15 mouse cellular contexts compared by ENCODE assay signal in genomic region chr6:97275760-97276159, GRCm38 (mm10). TPM values are rescaled to one million over a fixed set of nuclear protein-coding genes. Genes with fewer than 3 reads are reported as not detected.
DNase-seq lines count a peak whose midpoint lies in the region; ATAC-seq lines count a peak whose summit lies in the region.
"Had no signal": no experiment of that assay in that cellular context is flagged by ENCODE, and none has a peak within 500 bp of the region (broad histone marks: within the 10 kb centered on the region; RNA-seq: fewer than 3 reads in every experiment).

No protein-coding gene starts in this region.

- WGBS in embryonic facial prominence, embryonic 14.5 days, result 51% methylated on average over 4 of the region's 4 CpGs
- 61% methylated on average over 4 of the region's 4 CpGs for WGBS in embryonic facial prominence, embryonic 10.5 days
- WGBS in hindbrain, embryonic 13.5 days, result 55% methylated on average over 4 of the region's 4 CpGs
- WGBS in hindbrain, embryonic 14.5 days, result 62% methylated on average over 4 of the region's 4 CpGs
- WGBS in limb, embryonic 12.5 days, result 41% methylated on average over 4 of the region's 4 CpGs
- 41% methylated on average over 4 of the region's 4 CpGs for WGBS in kidney, embryonic 16.5 days

- no peak for DNase-seq in embryonic facial prominence, embryonic 14.5 days (ENCODE audit: low spot score)
- DNase-seq in embryonic facial prominence, embryonic 10.5 days (ENCODE audit: low spot score), result no peak
- no peak for DNase-seq in hindbrain, embryonic 14.5 days (ENCODE audit: low spot score)
- peak; percentile 20 for DNase-seq in CD4-positive helper T cell, adult 2 months (ENCODE audit: low read depth, low spot score)
- DNase-seq in testis, postnatal 14 days (ENCODE audit: low spot score), result no peak
- DNase-seq: cerebellum, postnatal 25 days; gastrocnemius, postnatal 36 days; kidney, adult 18-20 months; layer of hippocampus, postnatal 36 days; lung, postnatal 4 days had no signal

- no peak for ATAC-seq in embryonic facial prominence, embryonic 14.5 days (ENCODE audit: low read depth)
- no peak for ATAC-seq in hindbrain, embryonic 13.5 days (ENCODE audit: low FRiP score)
- ATAC-seq in hindbrain, embryonic 14.5 days (ENCODE audit: low FRiP score), result no peak
- no peak for ATAC-seq in limb, embryonic 12.5 days (ENCODE audit: insufficient number of reproducible peaks, insufficient read depth, low FRiP score, low TSS enrichment, low read depth)
- no peak for ATAC-seq in kidney, embryonic 16.5 days (ENCODE audit: low FRiP score, low TSS enrichment)

- no peak overlapping the region for H3K4me3 ChIP-seq in embryonic facial prominence, embryonic 14.5 days (ENCODE audit: low read depth, low read length)
- H3K4me3 ChIP-seq in embryonic facial prominence, embryonic 10.5 days, result no peak overlapping the region
- no peak overlapping the region for H3K4me3 ChIP-seq in hindbrain, embryonic 13.5 days
- H3K4me3 ChIP-seq in hindbrain, embryonic 14.5 days (replicated peaks; ENCODE audit: low read length), result no peak overlapping the region
- no peak overlapping the region for H3K4me3 ChIP-seq in limb, embryonic 12.5 days (replicated peaks)
- no peak overlapping the region for H3K4me3 ChIP-seq in kidney, embryonic 16.5 days (ENCODE audit: low read length)

- H3K4me2 ChIP-seq in embryonic facial prominence, embryonic 14.5 days (ENCODE audit: low read depth, low read length), result peak overlapping the region; percentile 11; the same call in 1 of the 2 replicates
- H3K4me2 ChIP-seq in hindbrain, embryonic 13.5 days, result peak overlapping the region; percentile 23
- H3K4me2 ChIP-seq in hindbrain, embryonic 14.5 days (replicated peaks), result no peak overlapping the region
- H3K4me2 ChIP-seq in limb, embryonic 12.5 days, result peak overlapping the region; percentile 30; the same call in 1 of the 2 replicates
- H3K4me2 ChIP-seq in kidney, embryonic 16.5 days (replicated peaks; ENCODE audit: low read depth, low read length), result no peak overlapping the region
- H3K4me2 ChIP-seq: midbrain, embryonic 11.5 days had no signal

- no peak overlapping the region for H3K27ac ChIP-seq in embryonic facial prominence, embryonic 14.5 days (replicated peaks; ENCODE audit: low read depth, low read length)
- no peak overlapping the region for H3K27ac ChIP-seq in embryonic facial prominence, embryonic 10.5 days (replicated peaks)
- H3K27ac ChIP-seq in hindbrain, embryonic 13.5 days, result no peak overlapping the region
- H3K27ac ChIP-seq in hindbrain, embryonic 14.5 days, result no peak overlapping the region
- no peak overlapping the region for H3K27ac ChIP-seq in limb, embryonic 12.5 days
- H3K27ac ChIP-seq in kidney, embryonic 16.5 days (ENCODE audit: low read length), result no peak overlapping the region

- H3K27me3 ChIP-seq in embryonic facial prominence, embryonic 14.5 days (replicated peaks; ENCODE audit: control insufficient read depth, insufficient read depth, low read length), result no peaks in the 10 kb centered on the region
- peaks cover 45% of the 10 kb centered on the region for H3K27me3 ChIP-seq in embryonic facial prominence, embryonic 10.5 days (replicated peaks; ENCODE audit: low read depth, poor library complexity, severe bottlenecking)
- H3K27me3 ChIP-seq in hindbrain, embryonic 13.5 days, result no peaks in the 10 kb centered on the region
- no peaks in the 10 kb centered on the region for H3K27me3 ChIP-seq in hindbrain, embryonic 14.5 days (ENCODE audit: control insufficient read depth, insufficient read depth, low read length)
- H3K27me3 ChIP-seq in limb, embryonic 12.5 days, result peaks cover 3% of the 10 kb centered on the region
- 0 out of 2 replicates have a peak, but pooled peaks cover 5% of the 10 kb centered on the region for H3K27me3 ChIP-seq in kidney, embryonic 16.5 days (ENCODE audit: insufficient read depth, low read length)

- no peaks in the 10 kb centered on the region for H3K36me3 ChIP-seq in embryonic facial prominence, embryonic 14.5 days (ENCODE audit: control insufficient read depth, insufficient read depth, low read length)
- no peaks in the 10 kb centered on the region for H3K36me3 ChIP-seq in embryonic facial prominence, embryonic 10.5 days (replicated peaks)
- H3K36me3 ChIP-seq in hindbrain, embryonic 13.5 days, result no peaks in the 10 kb centered on the region
- H3K36me3 ChIP-seq in hindbrain, embryonic 14.5 days (replicated peaks; ENCODE audit: control insufficient read depth, insufficient read depth), result no peaks in the 10 kb centered on the region
- H3K36me3 ChIP-seq in limb, embryonic 12.5 days, result no peaks in the 10 kb centered on the region
- no peaks in the 10 kb centered on the region for H3K36me3 ChIP-seq in kidney, embryonic 16.5 days (ENCODE audit: insufficient read depth, low read length)

- no peaks in the 10 kb centered on the region for H3K9me3 ChIP-seq in embryonic facial prominence, embryonic 14.5 days (ENCODE audit: control insufficient read depth, low read length)
- H3K9me3 ChIP-seq in embryonic facial prominence, embryonic 10.5 days, result no peaks in the 10 kb centered on the region
- no peaks in the 10 kb centered on the region for H3K9me3 ChIP-seq in hindbrain, embryonic 13.5 days
- no peaks in the 10 kb centered on the region for H3K9me3 ChIP-seq in hindbrain, embryonic 14.5 days (ENCODE audit: control insufficient read depth, low read length)
- H3K9me3 ChIP-seq in limb, embryonic 12.5 days, result no peaks in the 10 kb centered on the region
- no peaks in the 10 kb centered on the region for H3K9me3 ChIP-seq in kidney, embryonic 16.5 days (ENCODE audit: low read length)

- H3K4me1 ChIP-seq in embryonic facial prominence, embryonic 14.5 days (ENCODE audit: control insufficient read depth, insufficient read depth, low read length), result peaks cover 7% of the 10 kb centered on the region; the same call in 1 of the 2 replicates
- H3K4me1 ChIP-seq in embryonic facial prominence, embryonic 10.5 days, result peaks cover 31% of the 10 kb centered on the region
- H3K4me1 ChIP-seq in hindbrain, embryonic 13.5 days (replicated peaks), result peaks cover 26% of the 10 kb centered on the region
- H3K4me1 ChIP-seq in hindbrain, embryonic 14.5 days (replicated peaks; ENCODE audit: control insufficient read depth, insufficient read depth, low read length), result peaks cover 22% of the 10 kb centered on the region; the same call in 1 of the 2 replicates
- peaks cover 19% of the 10 kb centered on the region for H3K4me1 ChIP-seq in limb, embryonic 12.5 days (replicated peaks)
- H3K4me1 ChIP-seq in kidney, embryonic 16.5 days (ENCODE audit: insufficient read depth, low read length), result peaks cover 14% of the 10 kb centered on the region

- H3K9ac ChIP-seq in embryonic facial prominence, embryonic 14.5 days (ENCODE audit: low read depth, low read length), result no peak overlapping the region
- H3K9ac ChIP-seq in hindbrain, embryonic 13.5 days, result no peak overlapping the region
- H3K9ac ChIP-seq in hindbrain, embryonic 14.5 days, result no peak overlapping the region
- H3K9ac ChIP-seq in limb, embryonic 12.5 days (replicated peaks), result no peak overlapping the region
- no peak overlapping the region for H3K9ac ChIP-seq in kidney, embryonic 16.5 days (replicated peaks; ENCODE audit: low read length)

RNA-seq across cellular contexts. Expression of gene Lmod3, which starts 23.2 kb away (rescaled TPM):
- 17.1 and 21.6 TPM in 2 replicates for polyA plus RNA-seq in embryonic facial prominence, embryonic 14.5 days (2014; fragmentation: Nextera tagmentation; extraction: Ambion mirVana)
- polyA plus RNA-seq in embryonic facial prominence, embryonic 10.5 days (2016; fragmentation: Nextera tagmentation; extraction: Ambion mirVana), result not detected in 2 replicates
- polyA plus RNA-seq in hindbrain, embryonic 13.5 days (2015; fragmentation: Nextera tagmentation; extraction: Ambion mirVana), result 0.08 and 0.17 TPM in 2 replicates
- not detected in 2 replicates for polyA plus RNA-seq in hindbrain, embryonic 14.5 days (2014; fragmentation: Nextera tagmentation; extraction: Ambion mirVana)
- 4.6 and 5.5 TPM in 2 replicates for polyA plus RNA-seq in limb, embryonic 12.5 days (2016; fragmentation: Nextera tagmentation; extraction: Ambion mirVana)
- 0.15 and 0.52 TPM in 2 replicates for polyA plus RNA-seq in kidney, embryonic 16.5 days (2015; fragmentation: Nextera tagmentation; extraction: Ambion mirVana)
- polyA plus RNA-seq: frontal cortex, adult 2 months had no signal

Comparison
In these comparisons a context has a peak if more than half of its experiments do, and no peak if none do; other contexts are left out.
1. H3K4me2 ChIP-seq: peak in embryonic facial prominence, embryonic 14.5 days (single experiment), hindbrain, embryonic 13.5 days (single experiment) and limb, embryonic 12.5 days (single experiment); none in hindbrain, embryonic 14.5 days (single experiment) and kidney, embryonic 16.5 days (single experiment).